Mouse (Mus musculus) erythroblast, embryonic 14.5 days (primary cell): ENCODE results near the gene Ms4a15.

Experiments used
- GATA1 ChIP-seq: IDR thresholded peaks from 2 replicates; pipeline ENCODE4 v1.6.1; 2012; ENCODE audit warnings: low read length, inconsistent platforms, mixed read lengths
- TAL1 ChIP-seq: IDR thresholded peaks from 3 replicates; pipeline ENCODE4 v1.6.1; 2012; ENCODE audit warnings: low read length, inconsistent platforms, mixed read lengths

GRCm38 (mm10) chr19:10975187-10975586 is 17.9 kb downstream of the Ms4a15 start:
- TF ChIP-seq TAL1 (no peak), GATA1 (no peak)
